Mouse (Mus musculus) 3T3-L1 (cell line): ENCODE measurements around the gene Ypel3.

Experiments
- DNase-seq: peaks from one replicate; pipeline ENCODE4 v3.0.0-alpha.2; 2015; ENCODE audit warnings: low read depth, low spot score

The Ypel3 gene

DNA sequence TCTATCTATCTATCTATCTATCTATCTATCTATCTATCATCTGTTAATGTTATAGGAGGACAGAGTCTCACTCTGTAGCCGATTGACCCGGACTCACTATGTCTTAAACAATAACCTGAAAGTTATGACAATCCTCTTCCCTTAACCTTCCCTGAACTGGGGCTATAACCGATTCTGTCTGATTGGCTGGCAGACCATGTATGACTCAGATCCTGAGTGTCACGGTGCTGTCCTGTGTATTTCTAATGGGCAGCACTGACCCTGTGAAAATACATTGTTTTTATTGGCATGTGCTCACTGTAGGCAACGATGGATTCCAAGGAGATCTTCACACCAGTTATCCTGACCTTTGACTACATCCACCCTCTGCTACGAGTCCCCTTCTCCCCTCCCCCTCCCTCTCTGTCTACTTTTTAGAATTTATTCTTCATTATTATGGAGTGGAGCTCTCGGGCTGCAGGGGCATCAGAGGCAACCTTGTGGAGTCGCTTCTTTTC, 39.0 kb downstream of the Ypel3 start:
- peak; percentile 34 for DNase-seq

DNA sequence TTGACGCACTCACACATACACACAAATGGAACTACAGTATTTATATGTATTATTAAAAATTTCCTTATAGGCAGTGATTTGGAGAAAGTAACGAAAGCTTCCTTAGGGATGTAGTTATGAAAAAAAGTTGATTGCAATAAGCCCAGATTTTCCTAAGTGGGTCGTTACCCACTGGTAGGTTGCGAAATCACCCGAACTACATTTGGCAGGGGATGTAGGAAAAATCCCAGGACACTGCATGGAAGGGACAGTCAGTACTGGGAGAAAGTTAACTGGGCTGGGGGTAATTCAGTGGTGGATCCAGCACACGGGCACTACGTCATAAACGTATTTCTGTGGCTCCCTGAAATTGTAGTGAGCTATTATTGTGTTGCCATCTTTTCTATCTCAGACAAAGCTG, 39.7 kb downstream of the Ypel3 start:
- no peak for DNase-seq

DNA sequence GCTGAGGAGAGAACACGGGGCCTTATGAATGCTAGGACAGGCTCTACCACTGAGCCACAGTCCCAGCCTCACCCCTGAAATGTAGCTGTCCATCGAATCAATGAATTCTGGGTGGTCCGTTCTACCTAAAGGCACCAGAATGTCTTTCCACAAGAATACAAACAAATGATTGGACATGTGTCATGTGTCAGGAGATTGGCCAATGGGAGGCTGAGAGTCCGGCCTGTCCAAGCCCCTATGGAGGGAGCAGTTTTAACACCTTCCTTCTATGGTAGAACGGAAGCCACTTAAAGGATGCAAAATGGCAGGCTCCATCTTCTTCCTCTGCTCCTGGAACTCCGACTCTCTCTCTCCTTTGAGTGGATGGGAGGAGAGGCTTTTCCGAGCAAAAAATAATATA, 40.8 kb downstream of the Ypel3 start:
- no peak for DNase-seq

DNA sequence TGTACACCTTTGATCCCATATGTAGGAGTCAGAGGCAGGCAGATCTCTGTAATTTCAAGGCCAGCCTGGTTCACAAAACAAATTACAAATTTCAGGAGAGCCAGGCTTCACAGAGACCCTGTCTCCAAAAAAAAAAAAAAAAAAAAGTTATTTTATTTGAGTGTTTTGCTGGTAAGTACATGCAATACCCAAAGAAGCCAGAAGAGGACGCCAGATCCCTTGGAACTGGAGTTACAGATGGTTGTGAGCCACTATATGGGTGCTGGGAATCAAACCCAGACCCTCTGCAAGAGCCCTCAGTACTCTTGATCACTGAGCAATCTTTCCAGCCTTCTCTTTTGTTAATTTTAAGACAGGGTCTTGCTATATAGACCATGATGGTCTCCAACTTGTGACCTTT, 42.1 kb downstream of the Ypel3 start:
- DNase-seq = no peak

DNA sequence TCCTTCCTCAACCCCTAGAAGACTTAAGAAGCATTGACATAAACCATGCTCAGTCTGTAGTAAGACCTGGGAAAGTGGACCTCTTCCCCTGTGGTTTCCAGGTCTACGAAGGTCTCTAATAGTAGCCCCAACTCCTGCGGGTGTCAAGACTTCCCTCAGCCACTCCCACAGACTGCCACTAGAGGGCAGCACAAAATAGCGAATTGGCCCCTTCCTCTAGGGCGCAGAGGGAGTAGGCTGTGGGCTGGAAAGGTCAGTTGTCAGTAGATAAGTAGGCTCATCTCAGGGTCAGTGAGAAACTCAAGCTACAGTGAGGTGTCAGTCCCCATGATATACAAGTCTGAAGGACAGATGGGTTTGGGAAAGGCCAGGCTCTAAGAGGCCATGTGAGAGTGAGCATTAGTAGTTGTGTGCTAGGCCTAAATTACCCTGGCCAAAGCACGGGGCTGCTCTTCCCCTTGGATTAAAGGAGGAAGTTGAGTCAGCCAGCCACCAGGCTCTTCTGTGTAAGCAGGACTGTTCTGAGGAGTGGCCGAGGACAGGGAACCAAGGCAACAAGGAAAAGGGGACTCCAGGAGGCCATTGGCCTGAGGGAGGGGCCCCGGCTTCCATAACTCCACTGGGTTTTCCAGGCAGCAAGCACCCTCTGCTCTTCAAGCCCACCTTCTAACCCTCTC, 45.2 kb downstream of the Ypel3 start:
- DNase-seq = peak; percentile 75

DNA sequence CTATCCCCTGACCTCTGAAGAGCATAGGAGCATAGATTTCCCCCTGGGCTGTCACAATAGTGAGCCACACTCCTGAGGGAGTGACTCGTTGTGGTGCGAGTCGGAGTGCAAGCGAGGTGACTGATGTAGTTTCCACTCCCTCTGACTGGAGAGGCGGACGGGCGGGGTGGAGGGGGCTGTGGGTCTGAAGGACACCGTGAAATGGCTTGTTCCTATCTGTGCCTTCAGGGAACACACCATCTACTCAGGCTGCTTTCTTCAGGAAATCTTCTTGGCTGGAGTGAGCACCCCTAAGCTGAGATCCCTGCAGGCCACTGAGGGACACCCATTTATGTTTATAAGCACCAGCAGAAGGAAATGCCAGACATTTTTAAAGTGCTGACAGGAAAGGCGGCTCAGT, 46.0 kb downstream of the Ypel3 start:
- DNase-seq = no peak

DNA sequence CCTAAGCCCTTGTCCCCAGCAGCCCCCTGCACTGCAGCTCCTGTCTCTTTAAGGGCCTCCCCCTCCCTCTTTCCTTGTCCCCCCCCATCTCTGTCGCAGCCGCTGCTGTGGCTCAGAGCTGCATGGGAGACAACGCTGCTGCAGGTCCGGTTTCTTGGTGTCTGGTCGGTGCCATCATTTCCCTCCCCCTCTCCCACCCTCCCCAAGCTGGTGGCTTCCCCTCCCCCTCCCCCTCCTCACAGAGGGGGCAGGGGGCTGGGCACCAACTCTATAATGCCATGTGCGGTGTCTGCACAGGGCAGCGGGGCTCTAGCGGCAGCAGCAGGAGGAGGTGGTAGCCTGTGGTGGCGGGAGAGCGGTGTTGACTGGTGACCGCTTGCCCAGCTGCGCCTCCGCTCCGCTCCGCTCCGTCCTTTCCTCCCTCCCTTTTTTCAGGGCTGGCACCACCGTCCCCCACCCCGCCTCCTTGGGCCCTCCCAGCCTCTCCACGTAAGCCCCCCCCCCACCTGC, 46.5 kb downstream of the Ypel3 start:
- no peak for DNase-seq

DNA sequence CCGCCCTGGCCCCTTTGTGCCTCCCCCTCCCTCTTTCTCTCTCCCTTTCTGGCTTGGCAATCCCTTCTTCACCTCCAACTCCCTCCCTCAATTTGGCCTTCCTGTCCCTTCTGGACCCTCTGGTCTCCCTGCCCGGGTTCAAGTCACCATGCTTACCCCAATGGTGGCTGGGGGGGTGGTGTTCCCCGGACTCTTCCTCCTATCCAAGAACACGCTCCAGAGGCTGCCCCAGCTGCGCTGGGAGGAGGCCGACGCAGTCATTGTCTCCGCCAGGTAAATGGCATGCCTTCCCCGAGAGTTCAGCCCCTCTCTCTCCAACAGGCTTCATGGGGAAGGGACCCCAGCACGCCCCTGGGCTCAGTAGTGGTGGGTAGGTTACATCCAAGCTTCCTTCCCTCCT, 47.2 kb downstream of the Ypel3 start:
- DNase-seq = no peak

DNA sequence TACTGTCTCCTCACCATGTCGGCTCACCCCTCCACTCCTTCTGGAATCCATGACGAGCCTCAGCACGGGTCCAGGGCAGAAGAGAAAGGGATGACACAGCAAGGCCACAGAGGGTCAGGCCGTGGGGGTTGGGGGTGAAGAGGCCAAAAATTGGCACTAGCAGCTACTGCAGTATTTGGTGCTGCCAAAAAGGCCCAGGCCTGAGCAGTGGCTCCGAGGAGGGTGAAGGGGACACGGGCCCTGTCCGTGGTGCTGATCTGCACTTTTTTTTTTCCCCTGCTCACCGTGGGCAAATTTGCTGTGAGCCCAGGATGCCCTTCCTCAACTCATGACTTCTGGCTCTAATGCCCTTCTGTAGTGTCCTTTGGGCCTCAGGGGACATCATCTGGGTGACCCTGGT, 48.6 kb downstream of the Ypel3 start:
- DNase-seq = no peak

DNA sequence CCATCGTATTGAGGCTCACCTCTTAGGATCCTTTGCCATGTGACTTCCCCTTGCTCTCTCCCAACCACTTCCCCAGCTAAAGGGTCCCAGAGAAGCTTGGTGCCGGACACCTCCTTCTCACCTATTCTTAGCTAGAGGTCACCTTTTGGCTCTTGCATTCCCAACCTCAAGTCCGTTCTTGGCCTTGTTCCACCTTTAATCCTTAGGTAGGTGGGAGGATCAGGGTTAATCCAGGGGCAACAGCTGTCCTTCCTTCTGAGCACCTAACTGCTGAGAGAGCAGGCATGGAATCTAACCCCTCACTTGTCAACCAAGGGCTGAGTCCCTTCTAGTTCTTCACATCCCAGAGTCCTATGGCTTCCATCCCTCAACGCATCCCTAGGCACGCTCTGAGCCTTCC, 49.2 kb downstream of the Ypel3 start:
- DNase-seq = no peak
